13 mouse cellular contexts compared by ENCODE assay signal in the genomic region with DNA sequence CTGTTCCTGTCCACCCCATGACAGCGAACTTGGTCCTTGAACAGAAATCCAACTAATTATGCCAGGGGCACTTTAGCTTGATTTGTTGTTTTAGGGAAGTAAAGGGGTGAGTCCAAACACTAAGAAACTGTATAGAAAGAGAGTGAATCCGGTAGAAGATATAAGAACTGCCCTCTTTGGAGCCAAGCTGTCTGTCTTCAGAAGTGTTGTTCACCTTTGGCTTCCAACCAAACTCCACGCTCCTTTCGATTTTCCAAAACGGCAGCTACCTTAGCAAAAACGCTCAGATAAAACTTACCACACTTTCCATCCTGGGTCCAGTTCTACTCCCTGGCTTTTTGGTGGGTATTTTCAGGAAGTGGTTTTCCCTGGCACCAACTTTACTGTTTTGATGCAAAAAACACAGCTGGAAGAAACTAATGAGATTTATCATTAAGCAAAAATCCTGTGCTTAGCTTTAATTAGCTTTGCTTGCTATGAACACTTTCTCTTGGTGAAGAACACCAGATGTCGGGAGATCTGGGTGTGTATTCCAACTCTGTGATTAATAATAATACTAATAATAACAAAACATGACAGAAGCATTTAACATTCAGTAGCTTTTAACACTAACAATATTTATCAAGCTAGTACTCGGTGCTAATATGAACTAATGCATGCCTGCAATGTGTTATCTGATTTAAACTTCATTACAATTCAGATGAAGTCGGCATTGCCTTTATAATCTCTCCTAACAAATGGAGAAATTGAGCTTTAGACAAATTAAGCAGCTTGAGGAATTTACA.
DNase-seq lines count a peak whose midpoint lies in the region; ATAC-seq and TF ChIP-seq lines count a peak whose summit lies in the region.
"Had no signal": no experiment of that assay in that cellular context is flagged by ENCODE, and none has a peak within 500 bp of the region (broad histone marks: within the 10 kb centered on the region; RNA-seq: fewer than 3 reads in every experiment).

No protein-coding gene starts in this region.

- H3K27me3 ChIP-seq in forebrain, postnatal 0 days (ENCODE audit: insufficient read depth, low read length): no peaks in the 10 kb centered on the region
- no peaks in the 10 kb centered on the region for H3K27me3 ChIP-seq in forebrain, embryonic 14.5 days (replicated peaks; ENCODE audit: control insufficient read depth, insufficient read depth, low read length)
- no peaks in the 10 kb centered on the region for H3K27me3 ChIP-seq in kidney, postnatal 0 days (ENCODE audit: insufficient read depth, low read length)
- no peaks in the 10 kb centered on the region for H3K27me3 ChIP-seq in heart, embryonic 16.5 days (ENCODE audit: control insufficient read depth, insufficient read depth, low read length)
- no peaks in the 10 kb centered on the region for H3K27me3 ChIP-seq in stomach, embryonic 14.5 days (ENCODE audit: control insufficient read depth, insufficient read depth, low read length)

- H3K4me2 ChIP-seq in forebrain, postnatal 0 days (ENCODE audit: low read depth): no peak overlapping the region
- H3K4me2 ChIP-seq in forebrain, embryonic 14.5 days (ENCODE audit: low read length): no peak overlapping the region
- H3K4me2 ChIP-seq in kidney, postnatal 0 days (ENCODE audit: low read length): peak overlapping the region; percentile 19
- H3K4me2 ChIP-seq in heart, embryonic 16.5 days (ENCODE audit: low read depth, low read length): peak overlapping the region; percentile 29; the same call in 1 of the 2 replicates
- 0 out of 2 replicates have a peak overlapping the region, but pooled peaks have one; percentile 11 for H3K4me2 ChIP-seq in stomach, embryonic 14.5 days (replicated peaks; ENCODE audit: low read depth, low read length)

- 48% methylated on average over 9 of the region's 9 CpGs for WGBS in forebrain, postnatal 0 days
- 66% methylated on average over 9 of the region's 9 CpGs for WGBS in forebrain, embryonic 14.5 days
- WGBS in kidney, postnatal 0 days: 45% methylated on average over 9 of the region's 9 CpGs
- WGBS in heart, embryonic 16.5 days: 38% methylated on average over 9 of the region's 9 CpGs
- WGBS in stomach, embryonic 14.5 days: 23% methylated on average over 9 of the region's 9 CpGs

- TF ChIP-seq CTCF in forebrain, postnatal 0 days (IDR thresholded peaks at IDR 0.05; ENCODE audit: low read depth): no peak
- TF ChIP-seq CTCF in kidney, postnatal 0 days (IDR thresholded peaks at IDR 0.05; ENCODE audit: low read depth): no peak

- no peaks in the 10 kb centered on the region for H3K4me1 ChIP-seq in forebrain, postnatal 0 days (ENCODE audit: insufficient read depth)
- H3K4me1 ChIP-seq in forebrain, embryonic 14.5 days (ENCODE audit: control insufficient read depth, insufficient read depth, low read length): no peaks in the 10 kb centered on the region
- H3K4me1 ChIP-seq in kidney, postnatal 0 days (replicated peaks; ENCODE audit: insufficient read depth, low read length): no peaks in the 10 kb centered on the region
- H3K4me1 ChIP-seq in heart, embryonic 16.5 days (ENCODE audit: control insufficient read depth, insufficient read depth, low read length): peaks cover 4% of the 10 kb centered on the region; the same call in 1 of the 2 replicates
- no peaks in the 10 kb centered on the region for H3K4me1 ChIP-seq in stomach, embryonic 14.5 days (ENCODE audit: control insufficient read depth, insufficient read depth, low read length)
- H3K4me1 ChIP-seq: midbrain, embryonic 10.5 days had no signal

- H3K9ac ChIP-seq in forebrain, postnatal 0 days: no peak overlapping the region
- H3K9ac ChIP-seq in forebrain, embryonic 14.5 days (ENCODE audit: low read length): no peak overlapping the region
- H3K9ac ChIP-seq in kidney, postnatal 0 days (ENCODE audit: low read depth, low read length): no peak overlapping the region
- no peak overlapping the region for H3K9ac ChIP-seq in heart, embryonic 16.5 days (ENCODE audit: low read length)
- H3K9ac ChIP-seq in stomach, embryonic 14.5 days (replicated peaks; ENCODE audit: low read depth, low read length): no peak overlapping the region
- H3K9ac ChIP-seq: liver, embryonic 14.5 days had no signal

- H3K9me3 ChIP-seq in forebrain, postnatal 0 days (ENCODE audit: low read length): 0 out of 2 replicates have a peak, but pooled peaks cover 7% of the 10 kb centered on the region
- H3K9me3 ChIP-seq in forebrain, embryonic 14.5 days (replicated peaks; ENCODE audit: control insufficient read depth, low read length): no peaks in the 10 kb centered on the region
- no peaks in the 10 kb centered on the region for H3K9me3 ChIP-seq in kidney, postnatal 0 days (replicated peaks; ENCODE audit: low read length)
- peaks cover 3% of the 10 kb centered on the region for H3K9me3 ChIP-seq in heart, embryonic 16.5 days (replicated peaks; ENCODE audit: control insufficient read depth, low read length)
- H3K9me3 ChIP-seq in stomach, embryonic 14.5 days (ENCODE audit: control insufficient read depth, low read depth, low read length): no peaks in the 10 kb centered on the region

- no peak for ATAC-seq in forebrain, postnatal 0 days
- ATAC-seq in forebrain, embryonic 14.5 days: no peak
- ATAC-seq in kidney, postnatal 0 days (replicated peaks; ENCODE audit: low FRiP score, low read depth): no peak
- no peak for ATAC-seq in heart, embryonic 16.5 days (replicated peaks; ENCODE audit: extremely low read depth, insufficient read depth, low FRiP score)
- 0 out of 2 replicates have a peak, but pooled peaks have one; percentile 14 for ATAC-seq in stomach, embryonic 14.5 days (ENCODE audit: insufficient number of reproducible peaks, insufficient read depth, low FRiP score, low read depth)
- no peak for ATAC-seq in erythroblast, adult 5-6 weeks (replicated peaks; ENCODE audit: low FRiP score, poor library complexity, severe bottlenecking)
- ATAC-seq: forebrain, embryonic 16.5 days had no signal

- no peak overlapping the region for H3K4me3 ChIP-seq in forebrain, postnatal 0 days (ENCODE audit: low read depth, low read length)
- no peak overlapping the region for H3K4me3 ChIP-seq in forebrain, embryonic 14.5 days (ENCODE audit: low read depth, low read length)
- H3K4me3 ChIP-seq in kidney, postnatal 0 days (replicated peaks; ENCODE audit: low read depth, low read length): no peak overlapping the region
- no peak overlapping the region for H3K4me3 ChIP-seq in heart, embryonic 16.5 days (ENCODE audit: low read length)
- no peak overlapping the region for H3K4me3 ChIP-seq in stomach, embryonic 14.5 days (ENCODE audit: low read depth, low read length)
- H3K4me3 ChIP-seq: midbrain, embryonic 10.5 days had no signal

- H3K36me3 ChIP-seq in forebrain, postnatal 0 days (ENCODE audit: insufficient read depth): no peaks in the 10 kb centered on the region
- H3K36me3 ChIP-seq in forebrain, embryonic 14.5 days (ENCODE audit: control insufficient read depth, insufficient read depth, low read length): no peaks in the 10 kb centered on the region
- no peaks in the 10 kb centered on the region for H3K36me3 ChIP-seq in kidney, postnatal 0 days (ENCODE audit: insufficient read depth, low read length)
- no peaks in the 10 kb centered on the region for H3K36me3 ChIP-seq in heart, embryonic 16.5 days (ENCODE audit: control insufficient read depth, insufficient read depth)
- no peaks in the 10 kb centered on the region for H3K36me3 ChIP-seq in stomach, embryonic 14.5 days (ENCODE audit: control insufficient read depth, insufficient read depth, low read length)
- H3K36me3 ChIP-seq: midbrain, embryonic 10.5 days had no signal

- DNase-seq in forebrain, postnatal 0 days: peak; percentile 7
- DNase-seq in forebrain, embryonic 14.5 days (ENCODE audit: low spot score): no peak
- DNase-seq in kidney, postnatal 0 days (ENCODE audit: low spot score): peak; percentile 65
- no peak for DNase-seq in kidney, postnatal 10 days
- DNase-seq in right cerebral cortex, postnatal 10 days (ENCODE audit: low spot score in 2 of 2): no peak
- DNase-seq: cerebellum, adult 11-12 months; layer of hippocampus, postnatal 36 days had no signal

- no peak overlapping the region for H3K27ac ChIP-seq in forebrain, postnatal 0 days (ENCODE audit: low read depth, low read length)
- H3K27ac ChIP-seq in forebrain, embryonic 14.5 days (ENCODE audit: low read depth, low read length): no peak overlapping the region
- H3K27ac ChIP-seq in kidney, postnatal 0 days: no peak overlapping the region
- no peak overlapping the region for H3K27ac ChIP-seq in heart, embryonic 16.5 days (ENCODE audit: low read length)
- H3K27ac ChIP-seq in stomach, embryonic 14.5 days (ENCODE audit: low read length): no peak overlapping the region; the same call in 1 of the 2 replicates
- H3K27ac ChIP-seq: liver, embryonic 14.5 days; midbrain, embryonic 10.5 days had no signal

Comparison
In these comparisons a context has a peak if more than half of its experiments do, and no peak if none do; other contexts are left out.
1. DNase-seq: peak in forebrain, postnatal 0 days (single experiment) and kidney, postnatal 0 days (single experiment); none in forebrain, embryonic 14.5 days (single experiment), kidney, postnatal 10 days (single experiment) and right cerebral cortex, postnatal 10 days (0 of 2).
2. H3K4me2 ChIP-seq: peak in kidney, postnatal 0 days (single experiment), heart, embryonic 16.5 days (single experiment) and stomach, embryonic 14.5 days (single experiment); none in forebrain, postnatal 0 days (single experiment) and forebrain, embryonic 14.5 days (single experiment).